ENCODE assay signal across 9 mouse cellular contexts in the genomic region with DNA sequence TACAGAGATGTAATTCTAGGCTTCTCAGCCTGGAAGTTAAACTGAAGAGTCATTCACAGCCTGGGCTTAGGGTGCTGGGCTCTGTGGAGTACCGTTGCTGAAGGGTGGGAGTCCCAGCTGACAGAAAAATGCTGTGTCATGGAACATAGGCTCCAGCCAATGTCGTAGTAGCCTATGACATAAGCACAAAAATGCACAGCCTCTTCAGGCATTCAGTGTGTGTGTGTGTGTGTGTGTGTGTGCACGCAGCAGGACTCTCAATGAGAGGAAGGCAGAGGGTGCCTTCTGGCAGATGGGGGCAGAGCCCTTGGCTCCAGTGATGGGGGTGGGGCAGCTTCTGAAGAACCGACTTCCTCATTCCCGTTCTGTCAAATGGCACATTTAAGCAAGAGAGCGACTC.
DNase-seq lines count a peak whose midpoint lies in the region; ATAC-seq lines count a peak whose summit lies in the region.
"Had no signal": no experiment of that assay in that cellular context is flagged by ENCODE, and none has a peak within 500 bp of the region (broad histone marks: within the 10 kb centered on the region; RNA-seq: fewer than 3 reads in every experiment).

No protein-coding gene starts in this region.

- H3K27ac ChIP-seq in heart, embryonic 13.5 days (replicated peaks), result no peak overlapping the region
- H3K27ac ChIP-seq in hindbrain, embryonic 10.5 days, result no peak overlapping the region
- no peak overlapping the region for H3K27ac ChIP-seq in midbrain, embryonic 10.5 days (replicated peaks)
- H3K27ac ChIP-seq: macrophage had no signal

- H3K9ac ChIP-seq in heart, embryonic 13.5 days, result no peak overlapping the region

- H3K36me3 ChIP-seq in heart, embryonic 13.5 days, result no peaks in the 10 kb centered on the region
- H3K36me3 ChIP-seq in hindbrain, embryonic 10.5 days, result no peaks in the 10 kb centered on the region
- H3K36me3 ChIP-seq in midbrain, embryonic 10.5 days, result no peaks in the 10 kb centered on the region

- H3K27me3 ChIP-seq in heart, embryonic 13.5 days (replicated peaks), result no peaks in the 10 kb centered on the region
- H3K27me3 ChIP-seq in hindbrain, embryonic 10.5 days (ENCODE audit: insufficient read depth, poor library complexity, severe bottlenecking), result no peaks in the 10 kb centered on the region; the same call in 1 of the 2 replicates
- H3K27me3 ChIP-seq in midbrain, embryonic 10.5 days (ENCODE audit: low read depth, poor library complexity, severe bottlenecking), result 0 out of 2 replicates have a peak, but pooled peaks cover 4% of the 10 kb centered on the region

- H3K4me3 ChIP-seq in heart, embryonic 13.5 days, result no peak overlapping the region
- H3K4me3 ChIP-seq in hindbrain, embryonic 10.5 days, result no peak overlapping the region
- no peak overlapping the region for H3K4me3 ChIP-seq in midbrain, embryonic 10.5 days

- no peak for ATAC-seq in heart, embryonic 13.5 days (ENCODE audit: extremely low read depth, insufficient number of reproducible peaks, low FRiP score, low TSS enrichment)
- ATAC-seq in megakaryocyte, adult 5-6 weeks (ENCODE audit: poor library complexity, severe bottlenecking), result no peak

- H3K4me2 ChIP-seq in heart, embryonic 13.5 days, result peak overlapping the region; percentile 55

- WGBS in heart, embryonic 13.5 days, result 7% methylated on average over 6 of the region's 6 CpGs
- WGBS in hindbrain, embryonic 10.5 days, result 27% methylated on average over 6 of the region's 6 CpGs
- WGBS in midbrain, embryonic 10.5 days, result 25% methylated on average over 6 of the region's 6 CpGs

- H3K4me1 ChIP-seq in heart, embryonic 13.5 days, result peaks cover 12% of the 10 kb centered on the region
- H3K4me1 ChIP-seq in hindbrain, embryonic 10.5 days (replicated peaks), result peaks cover 17% of the 10 kb centered on the region
- peaks cover 18% of the 10 kb centered on the region for H3K4me1 ChIP-seq in midbrain, embryonic 10.5 days

- DNase-seq in heart, postnatal 4 days, result no peak
- DNase-seq in ZHBTc4 (ENCODE audit: low read depth, low spot score), result peak; percentile 28
- peak; percentile 42 for DNase-seq in hindbrain, embryonic 10.5 days (ENCODE audit: low spot score)
- peak; percentile 26 for DNase-seq in midbrain, embryonic 10.5 days (ENCODE audit: low spot score)
- DNase-seq in testis, postnatal 14 days (ENCODE audit: low spot score), result no peak
- no peak for DNase-seq in thymus, postnatal 0 days (ENCODE audit: low spot score)

- H3K9me3 ChIP-seq in heart, embryonic 13.5 days, result no peaks in the 10 kb centered on the region
- no peaks in the 10 kb centered on the region for H3K9me3 ChIP-seq in hindbrain, embryonic 10.5 days
- H3K9me3 ChIP-seq in midbrain, embryonic 10.5 days (replicated peaks), result no peaks in the 10 kb centered on the region

Comparison
In these comparisons a context has a peak if more than half of its experiments do, and no peak if none do; other contexts are left out.
1. DNase-seq: peak in ZHBTc4 (single experiment), hindbrain, embryonic 10.5 days (single experiment) and midbrain, embryonic 10.5 days (single experiment); none in heart, postnatal 4 days (single experiment), testis, postnatal 14 days (single experiment) and thymus, postnatal 0 days (single experiment).